Mouse (Mus musculus): Measurements from ENCODE around the gene Tenm4. TPM values are rescaled to one million over a fixed set of nuclear protein-coding genes. Genes with fewer than 3 reads are reported as not detected.

Gene Tenm4
- total and polyA plus RNA-seq, 2 experiments from 2014 or later, result 1.4 to 5.9 TPM

DNA sequence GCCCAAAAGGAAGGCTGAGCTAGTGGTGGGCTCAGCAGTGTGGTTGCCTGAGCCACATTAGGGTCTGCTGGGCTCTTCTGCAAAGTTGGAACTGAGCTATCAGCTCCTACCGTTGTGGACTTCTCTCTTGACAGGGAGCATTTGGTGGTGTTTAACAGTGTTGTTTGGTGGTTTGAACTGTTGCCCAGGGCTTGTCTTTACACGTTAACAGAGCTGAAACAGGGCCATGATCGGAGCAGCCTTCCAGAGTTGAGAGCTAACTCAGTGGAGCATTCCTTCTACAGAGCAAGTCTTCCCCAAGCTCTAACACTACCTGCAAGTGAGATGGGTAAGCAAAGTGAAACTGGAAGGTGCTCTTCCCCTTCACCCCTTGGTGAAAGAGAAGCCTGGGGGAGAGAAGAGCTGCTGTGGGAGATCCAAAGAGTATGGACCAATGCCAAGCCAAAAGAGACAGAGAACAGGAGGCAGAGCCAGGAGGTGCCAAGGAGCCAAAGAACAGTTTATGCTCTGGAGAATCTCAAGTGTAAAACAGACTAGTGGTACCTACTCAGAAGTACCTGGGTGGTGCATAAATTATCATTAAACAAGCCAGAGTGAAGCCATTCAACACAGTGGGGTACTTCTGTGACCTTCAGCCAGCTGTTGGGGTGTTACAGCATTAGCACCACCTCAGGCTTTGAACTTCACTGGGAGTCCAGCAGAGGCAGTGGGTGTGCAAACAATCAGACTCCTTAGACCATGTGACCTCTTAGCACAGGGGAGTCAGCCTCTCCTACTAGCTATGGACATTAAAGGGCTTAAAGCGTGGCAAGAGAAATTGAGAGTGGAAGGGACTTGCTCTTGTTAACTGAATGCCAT lies 71.5 kb downstream of the Tenm4 start:
- Histone ChIP-seq H3K4me2 (ENCODE audit: low read depth, low read length) (no peak overlapping the region), H3K27ac (ENCODE audit: low read depth) (no peak overlapping the region), H3K9me3 (replicated peaks; ENCODE audit: control insufficient read depth, low read length) (no peaks in the 10 kb centered on the region), H3K27me3 (ENCODE audit: control insufficient read depth, insufficient read depth, low read length) (no peaks in the 10 kb centered on the region), H3K36me3 (replicated peaks; ENCODE audit: control insufficient read depth, insufficient read depth, low read length) (no peaks in the 10 kb centered on the region), H3K4me3 (ENCODE audit: low read depth, low read length) (no peak overlapping the region), H3K4me1 (ENCODE audit: control insufficient read depth, insufficient read depth) (no peaks in the 10 kb centered on the region), H3K9ac (replicated peaks; ENCODE audit: low read depth, low read length) (no peak overlapping the region)
- WGBS, result 48% methylated on average over 4 of the region's 4 CpGs
- DNase-seq (ENCODE audit: low spot score) (no peak), ATAC-seq (ENCODE audit: insufficient read depth, low read depth) (no peak)
- TF ChIP-seq EP300 (IDR thresholded peaks at IDR 0.05; ENCODE audit: low read depth) (no peak), CTCF (IDR thresholded peaks at IDR 0.05; ENCODE audit: low read depth) (no peak)

DNA sequence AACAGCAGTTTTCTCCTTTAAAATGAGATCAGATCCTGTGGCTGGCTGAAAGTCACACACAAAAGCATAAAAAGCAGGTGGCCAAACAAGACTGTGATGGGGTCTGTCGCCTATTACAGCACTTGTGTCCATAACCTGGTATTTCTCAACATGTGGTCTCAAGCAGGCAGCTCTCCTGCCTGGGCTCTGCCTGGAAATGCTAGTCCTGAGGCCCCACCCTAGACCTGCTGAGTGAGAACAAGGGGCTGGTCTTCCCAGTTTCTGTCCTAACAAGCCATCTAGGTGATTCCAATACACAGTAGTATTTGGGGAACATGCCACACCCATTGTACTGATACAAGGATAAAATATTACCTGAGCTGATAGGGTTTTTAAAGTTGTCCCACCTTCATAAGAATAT lies 73.8 kb downstream of the Tenm4 start:
- Histone ChIP-seq H3K9me3 (replicated peaks; ENCODE audit: control insufficient read depth, low read length) (no peaks in the 10 kb centered on the region), H3K36me3 (replicated peaks; ENCODE audit: control insufficient read depth, insufficient read depth, low read length) (no peaks in the 10 kb centered on the region), H3K27ac (ENCODE audit: low read depth) (no peak overlapping the region), H3K4me2 (ENCODE audit: low read depth, low read length) (no peak overlapping the region), H3K9ac (replicated peaks; ENCODE audit: low read depth, low read length) (no peak overlapping the region), H3K27me3 (ENCODE audit: control insufficient read depth, insufficient read depth, low read length) (no peaks in the 10 kb centered on the region), H3K4me1 (ENCODE audit: control insufficient read depth, insufficient read depth) (no peaks in the 10 kb centered on the region), H3K4me3 (ENCODE audit: low read depth, low read length) (no peak overlapping the region)
- no peak for DNase-seq (ENCODE audit: low spot score)
- 59% methylated on average over 1 of the region's 1 CpGs for WGBS
- TF ChIP-seq CTCF (IDR thresholded peaks at IDR 0.05; ENCODE audit: low read depth) (no peak), EP300 (IDR thresholded peaks at IDR 0.05; ENCODE audit: low read depth) (no peak)
- no peak for ATAC-seq (ENCODE audit: insufficient read depth, low read depth)

DNA sequence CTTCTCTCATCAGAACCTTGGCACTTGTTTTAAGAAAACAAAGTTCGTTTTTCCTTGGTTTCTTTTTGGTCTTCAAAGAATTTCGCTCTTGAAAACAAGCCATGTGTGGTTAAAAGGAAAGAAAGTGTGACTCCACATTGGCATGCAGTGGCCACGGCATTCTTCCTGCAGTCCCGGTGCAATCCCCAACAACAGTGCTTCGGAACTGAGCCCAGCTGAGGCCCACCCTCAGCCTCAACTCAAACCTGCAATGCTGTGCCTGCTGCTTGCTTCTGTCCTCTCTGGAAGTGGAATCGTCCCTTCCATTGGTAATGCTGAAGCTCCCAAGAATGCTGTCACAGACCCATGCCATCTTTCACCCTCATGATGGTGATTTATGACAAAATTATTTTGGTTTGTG lies 88.6 kb downstream of the Tenm4 start:
- H3K9me3 ChIP-seq (replicated peaks; ENCODE audit: control insufficient read depth, low read length), result no peaks in the 10 kb centered on the region
- no peaks in the 10 kb centered on the region for H3K27me3 ChIP-seq (ENCODE audit: control insufficient read depth, insufficient read depth, low read length)
- DNase-seq (ENCODE audit: low spot score), result no peak
- H3K4me2 ChIP-seq (ENCODE audit: low read depth, low read length), result no peak overlapping the region
- WGBS, result 73% methylated on average over 6 of the region's 6 CpGs
- H3K36me3 ChIP-seq (replicated peaks; ENCODE audit: control insufficient read depth, insufficient read depth, low read length), result no peaks in the 10 kb centered on the region
- TF ChIP-seq EP300 (IDR thresholded peaks at IDR 0.05; ENCODE audit: low read depth), result no peak
- TF ChIP-seq CTCF (IDR thresholded peaks at IDR 0.05; ENCODE audit: low read depth), result no peak
- H3K9ac ChIP-seq (replicated peaks; ENCODE audit: low read depth, low read length), result no peak overlapping the region
- no peak overlapping the region for H3K4me3 ChIP-seq (ENCODE audit: low read depth, low read length)
- H3K27ac ChIP-seq (ENCODE audit: low read depth), result no peak overlapping the region
- no peaks in the 10 kb centered on the region for H3K4me1 ChIP-seq (ENCODE audit: control insufficient read depth, insufficient read depth)
- ATAC-seq (ENCODE audit: insufficient read depth, low read depth), result no peak

DNA sequence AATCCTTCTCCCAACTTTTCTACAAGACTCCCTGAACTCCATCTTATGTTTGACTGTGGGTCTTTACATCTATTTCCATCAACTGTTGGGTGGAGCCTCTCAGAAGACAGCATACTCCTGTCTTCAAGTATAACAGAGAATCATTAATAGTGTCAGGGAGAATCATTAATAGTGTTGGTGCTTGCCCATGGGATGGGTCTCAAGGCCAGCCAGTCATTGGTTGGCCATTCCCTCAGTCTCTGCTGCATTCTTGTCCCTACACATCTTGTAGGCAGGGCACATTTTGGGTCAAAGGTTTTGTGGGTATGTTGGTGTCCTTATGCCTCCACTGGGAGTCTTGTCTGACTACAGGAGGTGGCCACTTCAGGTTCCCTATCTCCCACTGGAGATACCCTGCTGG lies 91.1 kb downstream of the Tenm4 start:
- Histone ChIP-seq H3K4me2 (ENCODE audit: low read depth, low read length) (no peak overlapping the region), H3K9me3 (replicated peaks; ENCODE audit: control insufficient read depth, low read length) (no peaks in the 10 kb centered on the region), H3K4me1 (ENCODE audit: control insufficient read depth, insufficient read depth) (no peaks in the 10 kb centered on the region), H3K27me3 (ENCODE audit: control insufficient read depth, insufficient read depth, low read length) (no peaks in the 10 kb centered on the region), H3K27ac (ENCODE audit: low read depth) (no peak overlapping the region), H3K4me3 (ENCODE audit: low read depth, low read length) (no peak overlapping the region), H3K36me3 (replicated peaks; ENCODE audit: control insufficient read depth, insufficient read depth, low read length) (no peaks in the 10 kb centered on the region), H3K9ac (replicated peaks; ENCODE audit: low read depth, low read length) (no peak overlapping the region)
- DNase-seq (ENCODE audit: low spot score) (no peak), ATAC-seq (ENCODE audit: insufficient read depth, low read depth) (no peak)
- TF ChIP-seq EP300 (IDR thresholded peaks at IDR 0.05; ENCODE audit: low read depth) (no peak), CTCF (IDR thresholded peaks at IDR 0.05; ENCODE audit: low read depth) (no peak)

DNA sequence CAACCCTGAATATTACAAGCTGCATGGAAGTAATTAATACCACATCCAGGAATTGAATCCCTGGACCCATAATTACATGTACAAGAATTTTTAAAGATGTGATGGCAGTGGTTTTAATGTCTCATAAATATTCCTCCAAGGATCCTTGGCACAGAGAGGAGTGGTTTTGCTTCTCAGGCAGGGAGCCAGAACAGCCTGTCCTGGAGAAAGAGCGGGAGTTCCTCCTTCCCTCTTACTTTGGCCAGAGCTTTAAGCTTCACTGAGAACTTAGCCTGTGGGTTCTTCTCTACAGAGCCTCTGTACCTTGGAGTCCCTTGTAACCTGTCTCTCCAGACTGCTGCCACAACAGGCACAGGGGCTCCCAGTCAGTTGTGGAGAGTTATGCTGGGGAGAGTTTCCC lies 94.9 kb downstream of the Tenm4 start:
- no peak overlapping the region for H3K27ac ChIP-seq (ENCODE audit: low read depth)
- H3K27me3 ChIP-seq (ENCODE audit: control insufficient read depth, insufficient read depth, low read length), result no peaks in the 10 kb centered on the region
- TF ChIP-seq CTCF (IDR thresholded peaks at IDR 0.05; ENCODE audit: low read depth) (no peak), EP300 (IDR thresholded peaks at IDR 0.05; ENCODE audit: low read depth) (no peak)
- H3K36me3 ChIP-seq (replicated peaks; ENCODE audit: control insufficient read depth, insufficient read depth, low read length), result no peaks in the 10 kb centered on the region
- 81% methylated on average over 1 of the region's 1 CpGs for WGBS
- ATAC-seq (ENCODE audit: insufficient read depth, low read depth) (no peak), DNase-seq (ENCODE audit: low spot score) (no peak)
- H3K9ac ChIP-seq (replicated peaks; ENCODE audit: low read depth, low read length), result no peak overlapping the region
- H3K4me2 ChIP-seq (ENCODE audit: low read depth, low read length), result no peak overlapping the region
- no peaks in the 10 kb centered on the region for H3K9me3 ChIP-seq (replicated peaks; ENCODE audit: control insufficient read depth, low read length)
- no peak overlapping the region for H3K4me3 ChIP-seq (ENCODE audit: low read depth, low read length)
- no peaks in the 10 kb centered on the region for H3K4me1 ChIP-seq (ENCODE audit: control insufficient read depth, insufficient read depth)

DNA sequence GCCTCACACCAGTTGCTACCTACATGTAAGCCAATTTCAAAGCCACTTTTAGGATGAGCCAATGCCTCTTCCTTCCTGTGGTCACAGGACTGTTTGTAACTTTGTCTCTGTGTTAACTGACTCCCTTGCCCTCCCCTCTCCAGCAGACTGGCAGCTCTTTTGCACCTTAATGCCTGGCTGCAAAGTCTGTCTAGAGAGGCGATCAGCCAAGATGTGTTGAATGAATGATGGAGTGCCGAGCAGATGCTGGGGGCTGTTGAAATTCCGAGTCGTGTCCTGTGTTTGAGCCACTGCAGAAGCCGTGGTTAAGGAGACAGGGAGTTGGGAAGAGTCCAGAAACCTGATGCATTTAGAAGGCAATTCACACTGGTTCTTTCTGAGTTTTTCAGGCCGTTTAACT lies 96.2 kb downstream of the Tenm4 start:
- Histone ChIP-seq H3K4me3 (ENCODE audit: low read depth, low read length) (no peak overlapping the region), H3K9ac (replicated peaks; ENCODE audit: low read depth, low read length) (no peak overlapping the region), H3K4me1 (ENCODE audit: control insufficient read depth, insufficient read depth) (no peaks in the 10 kb centered on the region), H3K27me3 (ENCODE audit: control insufficient read depth, insufficient read depth, low read length) (no peaks in the 10 kb centered on the region), H3K4me2 (ENCODE audit: low read depth, low read length) (no peak overlapping the region), H3K9me3 (replicated peaks; ENCODE audit: control insufficient read depth, low read length) (no peaks in the 10 kb centered on the region), H3K27ac (ENCODE audit: low read depth) (no peak overlapping the region), H3K36me3 (replicated peaks; ENCODE audit: control insufficient read depth, insufficient read depth, low read length) (no peaks in the 10 kb centered on the region)
- DNase-seq (ENCODE audit: low spot score) (no peak), ATAC-seq (ENCODE audit: insufficient read depth, low read depth) (no peak)
- TF ChIP-seq CTCF (IDR thresholded peaks at IDR 0.05; ENCODE audit: low read depth), result no peak
- TF ChIP-seq EP300 (IDR thresholded peaks at IDR 0.05; ENCODE audit: low read depth), result no peak
- 21% methylated on average over 6 of the region's 6 CpGs for WGBS

All from heart, postnatal 0 days (tissue).